Mouse (Mus musculus): Measurements from ENCODE around the gene 2010111I01Rik.

The 2010111I01Rik gene

GRCm38 (mm10) chr13:63242401-63243192 is 277.9 kb downstream of the 2010111I01Rik start:
- no peak for DNase-seq (ENCODE audit: low read depth, low spot score)

- DNase-seq (ENCODE audit: low read depth, low spot score) = no peak
Observed at GRCm38 (mm10) chr13:63243586-63243985, 278.9 kb downstream of the 2010111I01Rik start.

- no peak for DNase-seq (ENCODE audit: low read depth, low spot score)
Observed at GRCm38 (mm10) chr13:63244425-63244824, 279.7 kb downstream of the 2010111I01Rik start.

- no peak for DNase-seq (ENCODE audit: low read depth, low spot score)
Observed at GRCm38 (mm10) chr13:63245218-63245617, 280.5 kb downstream of the 2010111I01Rik start.

- no peak for DNase-seq (ENCODE audit: low read depth, low spot score)
Observed at GRCm38 (mm10) chr13:63245812-63246211, 281.1 kb downstream of the 2010111I01Rik start.

GRCm38 (mm10) chr13:63246332-63246940 is 281.7 kb downstream of the 2010111I01Rik start:
- DNase-seq (ENCODE audit: low read depth, low spot score) = no peak

DNA sequence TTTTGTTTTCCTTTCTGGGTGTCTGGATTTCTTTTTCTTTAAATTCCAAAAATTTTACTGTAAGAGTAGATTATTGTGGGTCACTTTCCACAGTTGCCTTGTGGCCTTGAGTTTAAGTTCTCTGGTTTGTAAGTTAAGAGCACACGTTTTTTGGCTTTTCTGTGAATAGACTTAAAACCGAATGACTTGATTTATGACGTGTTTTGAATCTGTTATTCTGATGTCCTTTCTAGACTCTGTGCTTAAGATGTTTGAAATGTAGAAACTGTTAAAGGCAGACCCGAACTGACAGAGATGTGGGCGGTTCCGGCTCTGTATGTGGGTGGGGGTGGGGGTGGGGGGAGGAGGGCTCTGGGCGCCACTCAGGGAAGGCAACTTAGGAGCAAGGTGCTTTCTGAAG is 282.3 kb downstream of the 2010111I01Rik start:
- DNase-seq (ENCODE audit: low read depth, low spot score) = no peak

DNA sequence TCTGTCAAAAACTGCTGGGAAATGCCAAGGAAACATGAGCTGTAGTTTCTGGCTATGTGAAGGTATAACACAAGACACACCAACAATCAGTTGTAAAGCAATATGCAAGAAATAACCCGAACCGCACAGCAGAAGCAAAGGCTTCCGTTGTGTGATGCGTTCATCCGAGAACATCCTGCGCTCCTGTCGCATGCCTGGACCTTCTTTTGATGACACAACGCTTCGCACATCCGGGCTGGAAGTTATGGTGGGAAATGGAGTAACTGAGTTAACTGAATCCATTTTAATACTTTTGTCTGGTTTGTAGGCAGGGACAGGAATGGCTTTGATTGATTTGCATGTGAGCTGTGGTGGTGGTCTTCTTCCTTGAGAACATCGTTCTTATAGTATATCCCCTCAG is 282.9 kb downstream of the 2010111I01Rik start:
- no peak for DNase-seq (ENCODE audit: low read depth, low spot score)

DNA sequence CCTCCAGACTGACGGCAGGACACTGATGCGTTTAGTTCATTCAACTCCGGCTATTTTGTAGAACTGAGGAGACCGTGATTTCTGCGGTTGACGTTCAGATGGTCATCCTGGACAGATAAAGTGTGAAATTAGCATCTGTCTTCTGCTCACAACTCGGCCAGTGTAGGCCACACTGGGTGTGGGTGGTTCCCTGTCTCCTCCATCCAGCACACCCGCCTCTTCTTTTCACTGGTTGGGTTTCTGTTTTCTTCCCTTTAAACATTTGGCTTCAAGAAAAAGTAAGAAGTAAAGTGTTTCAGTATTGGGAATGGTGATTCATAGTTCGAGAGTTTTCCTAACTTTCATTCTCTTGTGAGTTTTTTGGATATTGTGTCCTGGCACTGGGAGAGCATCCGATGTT is 283.6 kb downstream of the 2010111I01Rik start:
- no peak for DNase-seq (ENCODE audit: low read depth, low spot score)

DNA sequence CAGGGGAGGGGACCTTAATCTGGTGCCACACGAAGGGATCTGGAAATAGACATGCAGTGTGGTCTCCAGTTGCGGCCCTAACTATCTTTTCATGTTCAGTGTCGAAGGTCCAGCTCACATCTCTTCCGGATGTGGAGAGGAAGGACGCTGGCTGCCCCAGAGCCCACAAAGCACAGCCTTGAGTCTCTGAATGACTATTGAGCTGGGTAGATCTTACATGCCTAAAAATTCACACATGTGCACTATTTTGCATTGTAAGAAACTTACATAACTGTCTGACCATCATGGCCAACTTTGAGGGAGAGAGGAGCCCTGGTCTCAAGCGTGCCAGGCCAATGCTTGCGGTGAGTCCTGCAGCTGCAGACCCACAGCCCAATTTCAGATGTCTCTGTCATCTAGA is 284.5 kb downstream of the 2010111I01Rik start:
- DNase-seq (ENCODE audit: low read depth, low spot score) = no peak

DNA sequence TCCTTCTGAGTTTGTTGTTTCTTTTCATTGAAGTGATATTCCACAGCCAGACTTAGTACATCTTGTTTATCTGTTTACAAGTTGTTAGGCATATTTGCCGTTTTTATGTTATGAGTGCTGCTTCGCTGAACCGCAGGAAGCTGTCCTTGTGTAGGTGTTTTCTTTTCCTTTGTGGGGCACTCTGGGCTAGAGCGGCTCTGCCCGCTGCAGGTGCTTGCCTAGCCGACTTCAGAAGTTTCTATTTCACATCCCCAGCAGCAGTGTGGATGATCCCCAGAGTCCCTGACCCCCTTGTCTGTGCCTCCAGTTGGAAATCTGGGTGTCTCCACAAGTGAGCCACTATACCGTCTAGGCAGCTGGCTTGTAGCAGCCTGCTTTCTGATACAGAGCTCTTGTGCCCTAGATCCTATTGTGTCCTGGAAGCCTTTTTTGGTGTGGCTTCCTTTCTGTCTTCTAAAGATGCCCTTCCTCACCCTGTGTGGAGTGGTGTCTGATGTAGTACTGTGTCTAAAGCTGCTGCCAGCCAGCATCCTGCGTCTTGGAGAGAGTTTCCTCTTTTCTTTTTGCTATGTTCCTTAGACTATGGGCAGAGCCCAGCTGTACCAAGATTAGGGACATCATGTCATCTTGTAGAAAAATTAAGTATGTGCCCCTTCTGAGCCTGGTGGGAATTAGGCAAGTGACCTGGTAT is 285.2 kb downstream of the 2010111I01Rik start:
- no peak for DNase-seq (ENCODE audit: low read depth, low spot score)

DNA sequence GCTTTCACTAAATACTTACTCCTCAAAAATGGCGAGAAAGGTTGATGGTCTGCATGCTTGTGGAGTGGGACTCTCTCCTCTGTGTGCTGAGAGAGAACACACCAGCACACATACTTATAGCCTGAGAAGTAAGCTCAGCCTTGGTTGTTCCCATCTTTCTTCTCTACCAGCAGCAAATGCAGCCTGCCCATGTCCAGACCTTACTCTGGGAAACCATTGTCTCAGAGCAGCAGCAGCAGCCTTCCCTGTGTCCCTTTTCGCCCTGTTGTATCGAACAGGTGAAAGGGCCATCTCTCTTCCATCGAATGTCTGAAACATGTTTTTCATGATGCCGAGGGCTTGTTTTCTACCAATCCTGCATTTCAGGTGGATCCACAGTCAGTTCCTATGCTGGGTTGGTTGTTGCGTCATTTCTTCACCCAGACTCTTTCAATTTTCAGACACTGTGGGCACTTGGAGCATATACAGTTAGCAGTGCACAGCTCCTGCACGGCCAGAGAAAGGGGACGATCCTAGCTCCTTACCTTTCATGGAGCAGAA is 285.8 kb downstream of the 2010111I01Rik start:
- DNase-seq (ENCODE audit: low read depth, low spot score) = no peak

- DNase-seq (ENCODE audit: low read depth, low spot score) = no peak
Observed at GRCm38 (mm10) chr13:63251118-63251889, 286.6 kb downstream of the 2010111I01Rik start.

- DNase-seq (ENCODE audit: low read depth, low spot score) = no peak
Observed at GRCm38 (mm10) chr13:63252295-63253010, 287.8 kb downstream of the 2010111I01Rik start.

DNA sequence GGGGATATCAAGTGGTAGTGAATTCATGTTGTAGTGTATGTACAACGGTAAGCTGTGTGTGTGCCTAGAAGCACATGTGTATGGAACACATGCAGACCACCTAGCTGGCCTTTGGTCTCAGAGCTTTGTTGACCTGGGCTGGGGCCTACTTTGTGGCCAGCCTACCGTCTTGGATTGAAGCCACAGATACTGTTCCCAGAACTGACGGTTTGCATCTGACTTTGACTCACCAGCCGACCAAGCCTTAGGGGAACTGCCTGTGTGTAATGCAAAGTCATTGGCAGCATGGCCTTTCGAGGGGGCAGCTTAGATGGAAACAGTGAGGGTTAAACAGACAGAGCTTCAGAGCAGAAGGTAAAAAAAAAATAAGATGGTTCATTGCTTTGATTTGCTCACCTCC is 288.5 kb downstream of the 2010111I01Rik start:
- no peak for DNase-seq (ENCODE audit: low read depth, low spot score)

DNA sequence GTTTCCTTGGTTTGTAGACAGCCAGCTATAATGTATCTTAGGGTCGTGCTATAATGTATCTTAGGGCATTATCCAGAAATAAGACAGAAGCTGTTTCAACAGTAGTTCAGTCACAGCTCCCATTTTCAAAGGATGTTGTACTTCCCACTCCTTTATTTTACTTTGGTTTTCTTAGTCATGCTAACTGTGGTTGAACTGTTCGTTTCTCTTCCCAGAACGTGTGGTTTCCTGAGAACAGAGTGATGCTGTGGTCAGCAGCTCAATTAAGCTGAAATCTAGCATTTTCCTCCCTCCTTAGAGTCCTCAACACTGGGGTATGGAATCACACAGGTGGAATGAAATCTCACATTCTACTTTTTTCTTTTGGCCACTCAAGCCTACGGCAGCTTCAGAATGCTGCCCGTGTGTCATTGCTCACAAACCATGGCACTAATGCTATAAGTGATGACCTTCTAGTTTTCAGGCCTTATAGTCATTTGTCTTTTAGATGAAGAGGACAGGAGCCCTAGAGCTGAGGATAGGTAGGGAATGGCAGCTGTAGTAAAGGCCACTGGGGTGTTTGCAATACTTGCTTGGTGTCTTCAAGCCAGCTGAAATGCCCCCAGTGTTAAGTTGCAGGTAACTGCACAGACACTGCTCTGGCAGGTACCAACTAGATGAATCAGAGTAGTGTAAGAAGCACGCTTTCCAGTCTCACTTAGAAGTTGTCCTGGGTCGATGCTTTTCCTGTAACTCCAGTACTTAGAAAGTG is 289.4 kb downstream of the 2010111I01Rik start:
- no peak for DNase-seq (ENCODE audit: low read depth, low spot score)

DNA sequence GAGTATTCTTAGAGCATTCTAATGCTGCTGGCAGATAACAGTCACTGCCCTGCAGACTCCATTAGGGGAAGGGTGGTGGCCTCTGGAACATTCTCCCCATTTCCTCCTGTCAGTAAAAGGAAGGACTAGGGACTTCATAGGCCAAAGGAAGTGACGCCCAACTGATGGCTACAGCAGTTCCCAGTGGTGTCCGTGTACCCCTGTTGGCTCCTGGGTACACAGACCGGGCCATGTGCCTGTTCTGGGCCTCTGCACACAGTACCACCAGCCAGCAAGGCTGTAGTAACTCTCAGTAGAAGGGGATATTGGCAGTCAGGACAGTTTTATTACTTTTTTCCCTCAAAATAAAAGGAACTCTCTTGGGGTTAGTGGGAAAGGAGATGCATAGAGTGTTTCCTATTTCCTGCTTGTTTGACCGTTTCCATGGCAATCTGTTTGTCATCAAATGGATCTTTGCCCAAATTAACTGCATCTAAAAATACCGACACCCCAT is 290.9 kb downstream of the 2010111I01Rik start:
- no peak for DNase-seq (ENCODE audit: low read depth, low spot score)

- DNase-seq (ENCODE audit: low read depth, low spot score) = no peak
Observed at GRCm38 (mm10) chr13:63256146-63256545, 291.5 kb downstream of the 2010111I01Rik start.

DNA sequence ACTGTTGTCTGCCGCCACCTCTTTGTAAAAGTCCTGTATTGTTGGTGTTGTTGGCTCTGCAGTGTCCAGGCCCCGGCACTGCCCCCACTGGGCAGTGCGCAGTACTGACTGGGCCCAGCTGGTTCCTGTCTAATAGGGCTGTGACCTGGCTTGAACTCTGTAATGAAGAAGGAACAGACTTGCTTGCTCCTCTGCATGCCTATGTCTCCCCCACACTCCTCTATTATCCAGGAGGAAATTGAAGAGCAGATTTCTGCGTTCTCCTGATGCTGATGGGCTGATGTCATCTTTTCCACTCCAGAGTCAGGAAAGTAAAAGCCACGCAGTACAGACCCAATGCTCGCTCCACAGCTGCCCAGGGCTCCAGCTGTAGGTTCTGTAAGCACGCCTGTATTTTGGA is 292.1 kb downstream of the 2010111I01Rik start:
- no peak for DNase-seq (ENCODE audit: low read depth, low spot score)

DNA sequence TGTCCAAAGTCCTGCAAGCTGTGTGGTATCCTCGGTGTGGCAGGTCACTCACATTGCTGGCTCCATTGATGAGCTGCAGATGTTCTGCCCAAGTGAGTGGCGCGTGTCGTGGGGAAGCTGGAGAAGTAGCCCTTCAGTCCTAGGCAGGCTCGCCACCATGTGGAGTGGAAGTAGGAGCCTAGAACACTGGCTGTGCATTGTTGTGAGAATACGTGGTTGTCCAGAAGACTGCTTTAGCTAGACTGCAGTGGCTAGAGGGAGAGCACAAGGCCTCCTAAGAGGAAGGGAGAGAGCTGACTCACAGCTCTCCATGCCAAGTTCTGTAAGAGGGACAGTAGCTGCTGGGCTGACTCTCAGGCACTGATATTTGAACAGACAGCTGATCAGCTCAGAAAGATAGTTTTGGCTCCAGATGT is 293.5 kb downstream of the 2010111I01Rik start:
- no peak for DNase-seq (ENCODE audit: low read depth, low spot score)
